27 mouse cellular contexts compared by ENCODE assay signal in genomic region chr12:77054700-77055099, GRCm38 (mm10).
"Had no signal": no experiment of that assay in that cellular context is flagged by ENCODE, and none has a peak within 500 bp of the region (broad histone marks: within the 10 kb centered on the region; RNA-seq: fewer than 3 reads in every experiment).

No protein-coding gene starts in this region.

- H3K4me3 ChIP-seq: gastrocnemius, adult 2 months; heart, adult 2 months; heart, embryonic 13.5 days; heart, embryonic 15.5 days; hindbrain, embryonic 13.5 days; hindbrain, embryonic 15.5 days; kidney, embryonic 15.5 days; left cerebral cortex, adult 2 months; limb, embryonic 13.5 days; limb, embryonic 15.5 days; liver, embryonic 12.5 days had no signal

- H3K9ac ChIP-seq: heart, embryonic 13.5 days; heart, embryonic 15.5 days; hindbrain, embryonic 13.5 days; hindbrain, embryonic 15.5 days; kidney, embryonic 15.5 days; limb, embryonic 13.5 days; limb, embryonic 15.5 days; liver, embryonic 12.5 days; liver, embryonic 14.5 days had no signal

- H3K4me2 ChIP-seq: heart, embryonic 11.5 days; heart, embryonic 13.5 days; heart, embryonic 15.5 days; hindbrain, embryonic 13.5 days; hindbrain, embryonic 15.5 days; kidney, embryonic 15.5 days; limb, embryonic 13.5 days; limb, embryonic 15.5 days; liver, embryonic 12.5 days had no signal

- DNase-seq: gastrocnemius, adult 2 months; gastrocnemius, postnatal 10 days; gastrocnemius, postnatal 36 days; heart, adult 11 months; heart, adult 2 months; heart, postnatal 14 days; heart, postnatal 36 days; kidney, adult 11 months; kidney, adult 2 months; kidney, adult 9 months; kidney, postnatal 14 days; kidney, postnatal 36 days; layer of hippocampus, adult 9-11 months; left cerebral cortex, postnatal 4 days had no signal

- H3K9me3 ChIP-seq: heart, embryonic 13.5 days; heart, embryonic 15.5 days; hindbrain, embryonic 13.5 days; hindbrain, embryonic 15.5 days; kidney, embryonic 15.5 days; limb, embryonic 13.5 days; limb, embryonic 15.5 days; liver, embryonic 12.5 days had no signal

- H3K27me3 ChIP-seq: hindbrain, embryonic 13.5 days; hindbrain, embryonic 15.5 days; limb, embryonic 15.5 days; liver, embryonic 12.5 days had no signal

- H3K4me1 ChIP-seq: hindbrain, embryonic 13.5 days; hindbrain, embryonic 15.5 days; limb, embryonic 15.5 days had no signal

- H3K27ac ChIP-seq: gastrocnemius, adult 2 months; heart, adult 2 months; heart, embryonic 13.5 days; heart, embryonic 15.5 days; hindbrain, embryonic 13.5 days; hindbrain, embryonic 15.5 days; hindbrain, postnatal 0 days; kidney, embryonic 15.5 days; kidney, postnatal 0 days; left cerebral cortex, adult 2 months; limb, embryonic 13.5 days; limb, embryonic 15.5 days; liver, embryonic 12.5 days; liver, embryonic 14.5 days had no signal

- H3K36me3 ChIP-seq: heart, embryonic 13.5 days; heart, embryonic 15.5 days; hindbrain, embryonic 13.5 days; hindbrain, embryonic 15.5 days; kidney, embryonic 15.5 days; limb, embryonic 13.5 days; limb, embryonic 15.5 days; liver, embryonic 12.5 days had no signal
